Mouse (Mus musculus) embryonic facial prominence, embryonic 11.5 days (tissue): ENCODE measurements around the gene Irx3. TPM values are rescaled to one million over a fixed set of nuclear protein-coding genes. Genes with fewer than 3 reads are reported as not detected.

Experiments used
- ATAC-seq: fragments of 200-750 bp; cut with Nextera tagmentation; replicated peaks from 2 replicates; pipeline ENCODE4 v1.8.0; 2017; ENCODE audit warnings: low read depth; ENCODE audit not compliant: insufficient number of reproducible peaks, low FRiP score, low TSS enrichment
- DNase-seq: peaks from one replicate; pipeline ENCODE4 v3.0.0-alpha.2; 2015; ENCODE audit warnings: low spot score
- H3K27ac ChIP-seq: fragments of 300-500 bp; sonication (generic); replicated peaks from 2 replicates; pipeline ENCODE4 v1.5.1; 2014; ENCODE audit warnings: mild to moderate bottlenecking, low read depth, low read length, control low read depth
- H3K27me3 ChIP-seq: fragments of 300-500 bp; sonication (generic); 2 replicates; pipeline ENCODE4 v1.6.1; 2014; ENCODE audit warnings: mild to moderate bottlenecking, low read length, moderate library complexity, mixed read lengths; ENCODE audit not compliant: control insufficient read depth, insufficient read depth
- H3K36me3 ChIP-seq: fragments of 300-500 bp; sonication (generic); replicated peaks from 2 replicates; pipeline ENCODE4 v1.6.1; 2014; ENCODE audit warnings: low read depth, mild to moderate bottlenecking, low read length, moderate library complexity, mixed read lengths; ENCODE audit not compliant: control insufficient read depth, insufficient read depth
- H3K4me1 ChIP-seq: fragments of 300-500 bp; sonication (generic); 2 replicates; pipeline ENCODE4 v1.6.1; 2014; ENCODE audit warnings: low read length, mixed read lengths; ENCODE audit not compliant: control insufficient read depth, insufficient read depth
- H3K4me2 ChIP-seq: fragments of 300-500 bp; sonication (generic); 2 replicates; pipeline ENCODE4 v1.6.1; 2014; ENCODE audit warnings: low read depth, mild to moderate bottlenecking, control low read depth, low read length, moderate library complexity
- H3K4me3 ChIP-seq: fragments of 300-500 bp; sonication (generic); 2 replicates; pipeline ENCODE4 v1.5.1; 2014; ENCODE audit warnings: low read depth, low read length, control low read depth
- H3K9ac ChIP-seq: fragments of 300-500 bp; sonication (generic); replicated peaks from 2 replicates; pipeline ENCODE4 v1.6.1; 2014; ENCODE audit warnings: mild to moderate bottlenecking, control low read depth, low read length
- H3K9me3 ChIP-seq: fragments of 300-500 bp; sonication (generic); replicated peaks from 2 replicates; pipeline ENCODE4 v1.6.1; 2016; ENCODE audit warnings: mild to moderate bottlenecking, low read length, inconsistent platforms, mixed read lengths; ENCODE audit not compliant: control insufficient read depth
- WGBS: fragments of 180-500 bp; shearing (Covaris S2); extraction: QIAGEN DNeasy Blood & Tissue Kit; methylation state at CpG from one replicate; pipeline ENCODE4 v1.1.7; 2014; 5-methylcytosine and 5-hydroxymethylcytosine counted together
- polyA plus RNA-seq: library from polyadenylated mRNA; unstranded; fragments of >200 nt; fragmentation: Nextera tagmentation; extraction: Ambion mirVana; gene quantifications from 2 replicates; pipeline ENCODE4 v1.2.1, GENCODE M21; 2014

The Irx3 gene
- 19.8 and 20.4 TPM in 2 replicates for polyA plus RNA-seq

GRCm38 (mm10) chr8:91801839-91802238 lies at the start of gene Irx3:
Gene Irx3 (minus strand): TSS chr8:91802067.
- H3K27ac ChIP-seq = peak within 1 kb of the TSS; percentile 96
- ATAC-seq = peak; percentile 60
- H3K27me3 ChIP-seq = peaks cover 49% of the 10 kb centered on the region
- H3K9me3 ChIP-seq = no peaks in the 10 kb centered on the region
- peak within 1 kb of the TSS; percentile 90 for H3K4me2 ChIP-seq
- H3K4me1 ChIP-seq = peaks cover 11% of the 10 kb centered on the region
- peak within 1 kb of the TSS; percentile 91 for H3K9ac ChIP-seq
- WGBS = under 1% methylated on average over 33 of the region's 33 CpGs
- H3K4me3 ChIP-seq = peak within 1 kb of the TSS; percentile 72
- DNase-seq = peak; percentile 90
- H3K36me3 ChIP-seq = no peaks in the 10 kb centered on the region; the same call in 1 of the 2 replicates

GRCm38 (mm10) chr8:91851359-91851758 lies 49.5 kb upstream of the Irx3 start:
- 61% methylated on average over 10 of the region's 10 CpGs for WGBS
- H3K4me3 ChIP-seq = no peak overlapping the region
- H3K4me2 ChIP-seq = no peak overlapping the region
- DNase-seq (no peak), ATAC-seq (no peak)
- no peaks in the 10 kb centered on the region for H3K36me3 ChIP-seq
- H3K4me1 ChIP-seq = no peaks in the 10 kb centered on the region
- no peaks in the 10 kb centered on the region for H3K9me3 ChIP-seq
- H3K9ac ChIP-seq = no peak overlapping the region
- H3K27me3 ChIP-seq = no peaks in the 10 kb centered on the region
- H3K27ac ChIP-seq = no peak overlapping the region

- no peaks in the 10 kb centered on the region for H3K27me3 ChIP-seq
- H3K27ac ChIP-seq = no peak overlapping the region
- H3K9ac ChIP-seq = no peak overlapping the region
- ATAC-seq (no peak), DNase-seq (no peak)
- WGBS = 86% methylated on average over 6 of the region's 6 CpGs
- H3K9me3 ChIP-seq = no peaks in the 10 kb centered on the region
- no peak overlapping the region for H3K4me2 ChIP-seq
- H3K4me1 ChIP-seq = no peaks in the 10 kb centered on the region
- H3K4me3 ChIP-seq = no peak overlapping the region
- no peaks in the 10 kb centered on the region for H3K36me3 ChIP-seq
These were observed 48.1 kb upstream of the Irx3 start for GRCm38 (mm10) chr8:91849984-91850383.

- Histone ChIP-seq H3K4me3 (no peak overlapping the region), H3K9ac (no peak overlapping the region), H3K4me2 (no peak overlapping the region), H3K4me1 (no peaks in the 10 kb centered on the region), H3K27ac (no peak overlapping the region), H3K27me3 (no peaks in the 10 kb centered on the region), H3K9me3 (no peaks in the 10 kb centered on the region), H3K36me3 (no peaks in the 10 kb centered on the region)
- 72% methylated on average over 8 of the region's 8 CpGs for WGBS
- DNase-seq (no peak), ATAC-seq (no peak)
These were observed 47.7 kb upstream of the Irx3 start for GRCm38 (mm10) chr8:91849529-91849928.

- Histone ChIP-seq H3K4me2 (no peak overlapping the region), H3K4me1 (no peaks in the 10 kb centered on the region), H3K4me3 (no peak overlapping the region), H3K36me3 (no peaks in the 10 kb centered on the region), H3K9ac (no peak overlapping the region), H3K27ac (no peak overlapping the region), H3K27me3 (no peaks in the 10 kb centered on the region), H3K9me3 (no peaks in the 10 kb centered on the region)
- no peak for DNase-seq
- 84% methylated on average over 3 of the region's 3 CpGs for WGBS
- ATAC-seq = no peak
These were observed 43.8 kb upstream of the Irx3 start for GRCm38 (mm10) chr8:91845641-91846040.

GRCm38 (mm10) chr8:91837131-91837530 lies 35.3 kb upstream of the Irx3 start:
- no peaks in the 10 kb centered on the region for H3K27me3 ChIP-seq
- WGBS = 73% methylated on average over 1 of the region's 1 CpGs
- H3K4me2 ChIP-seq = no peak overlapping the region
- no peak for DNase-seq
- ATAC-seq = no peak
- no peak overlapping the region for H3K27ac ChIP-seq
- no peaks in the 10 kb centered on the region for H3K9me3 ChIP-seq
- no peaks in the 10 kb centered on the region for H3K36me3 ChIP-seq
- H3K4me1 ChIP-seq = no peaks in the 10 kb centered on the region
- H3K4me3 ChIP-seq = no peak overlapping the region
- H3K9ac ChIP-seq = no peak overlapping the region

GRCm38 (mm10) chr8:91836685-91837084 lies 34.8 kb upstream of the Irx3 start:
- H3K27ac ChIP-seq = no peak overlapping the region

GRCm38 (mm10) chr8:91827661-91828060 lies 25.8 kb upstream of the Irx3 start:
- no peaks in the 10 kb centered on the region; the same call in 1 of the 2 replicates for H3K27me3 ChIP-seq
- no peak overlapping the region for H3K9ac ChIP-seq
- ATAC-seq = no peak
- no peaks in the 10 kb centered on the region for H3K9me3 ChIP-seq
- no peaks in the 10 kb centered on the region for H3K4me1 ChIP-seq
- no peaks in the 10 kb centered on the region for H3K36me3 ChIP-seq
- WGBS = 83% methylated on average over 14 of the region's 14 CpGs
- no peak for DNase-seq
- no peak overlapping the region for H3K4me2 ChIP-seq
- H3K4me3 ChIP-seq = no peak overlapping the region
- H3K27ac ChIP-seq = no peak overlapping the region

More at GRCm38 (mm10) chr8:91836685-91837084, 34.8 kb upstream of the Irx3 start:
- no peak for DNase-seq
- no peaks in the 10 kb centered on the region for H3K27me3 ChIP-seq
- H3K4me1 ChIP-seq = no peaks in the 10 kb centered on the region
- WGBS = 64% methylated on average over 9 of the region's 9 CpGs
- no peak overlapping the region for H3K4me3 ChIP-seq
- no peaks in the 10 kb centered on the region for H3K36me3 ChIP-seq
- no peak overlapping the region for H3K9ac ChIP-seq
- no peak overlapping the region for H3K4me2 ChIP-seq
- ATAC-seq = no peak
- no peaks in the 10 kb centered on the region for H3K9me3 ChIP-seq
